In genomic region chr8:104569559-104569958, GRCm38 (mm10) we compare ENCODE assay signal across 9 mouse cellular contexts. TPM values are rescaled to one million over a fixed set of nuclear protein-coding genes. Genes with fewer than 3 reads are reported as not detected.
DNase-seq lines count a peak whose midpoint lies in the region; ATAC-seq and TF ChIP-seq lines count a peak whose summit lies in the region.
"Had no signal": no experiment of that assay in that cellular context is flagged by ENCODE, and none has a peak within 500 bp of the region (broad histone marks: within the 10 kb centered on the region; RNA-seq: fewer than 3 reads in every experiment).

No protein-coding gene starts in this region.

- H3K27me3 ChIP-seq in forebrain, embryonic 10.5 days (ENCODE audit: poor library complexity, severe bottlenecking): peaks cover 5% of the 10 kb centered on the region; the same call in 1 of the 2 replicates
- H3K27me3 ChIP-seq in forebrain, embryonic 13.5 days: 0 out of 2 replicates have a peak, but pooled peaks cover 2% of the 10 kb centered on the region
- H3K27me3 ChIP-seq in liver, embryonic 14.5 days (ENCODE audit: control insufficient read depth, insufficient read depth, low read length): no peaks in the 10 kb centered on the region
- H3K27me3 ChIP-seq in liver, embryonic 11.5 days (replicated peaks; ENCODE audit: control insufficient read depth, insufficient read depth, low read length): no peaks in the 10 kb centered on the region
- no peaks in the 10 kb centered on the region; the same call in 1 of the 2 replicates for H3K27me3 ChIP-seq in midbrain, embryonic 11.5 days (ENCODE audit: control insufficient read depth, insufficient read depth, low read length)

- no peak overlapping the region for H3K27ac ChIP-seq in forebrain, embryonic 10.5 days
- no peak overlapping the region for H3K27ac ChIP-seq in forebrain, embryonic 13.5 days
- no peak overlapping the region for H3K27ac ChIP-seq in liver, embryonic 14.5 days
- no peak overlapping the region for H3K27ac ChIP-seq in liver, embryonic 11.5 days (ENCODE audit: low read depth, low read length)
- H3K27ac ChIP-seq in midbrain, embryonic 11.5 days (ENCODE audit: low read depth, low read length): no peak overlapping the region

- H3K36me3 ChIP-seq in forebrain, embryonic 10.5 days (replicated peaks): no peaks in the 10 kb centered on the region
- H3K36me3 ChIP-seq in forebrain, embryonic 13.5 days (ENCODE audit: poor library complexity, severe bottlenecking): no peaks in the 10 kb centered on the region
- no peaks in the 10 kb centered on the region for H3K36me3 ChIP-seq in liver, embryonic 14.5 days (replicated peaks; ENCODE audit: control insufficient read depth, insufficient read depth, low read depth)
- no peaks in the 10 kb centered on the region for H3K36me3 ChIP-seq in liver, embryonic 11.5 days (ENCODE audit: control insufficient read depth, insufficient read depth, low read length)
- no peaks in the 10 kb centered on the region for H3K36me3 ChIP-seq in midbrain, embryonic 11.5 days (ENCODE audit: control insufficient read depth, insufficient read depth, low read length)

- 52% methylated on average over 1 of the region's 1 CpGs for WGBS in forebrain, embryonic 10.5 days
- WGBS in forebrain, embryonic 13.5 days: 52% methylated on average over 1 of the region's 1 CpGs
- WGBS in liver, embryonic 14.5 days (ENCODE audit: insufficient replicate concordance): 56% methylated on average over 1 of the region's 1 CpGs
- 47% methylated on average over 1 of the region's 1 CpGs for WGBS in liver, embryonic 11.5 days
- WGBS in midbrain, embryonic 11.5 days: 42% methylated on average over 1 of the region's 1 CpGs

- TF ChIP-seq EP300 in liver, embryonic 14.5 days (IDR thresholded peaks at IDR 0.05; ENCODE audit: low read depth): no peak

- H3K9me3 ChIP-seq in forebrain, embryonic 10.5 days: no peaks in the 10 kb centered on the region
- no peaks in the 10 kb centered on the region for H3K9me3 ChIP-seq in forebrain, embryonic 13.5 days (replicated peaks)
- H3K9me3 ChIP-seq in liver, embryonic 14.5 days (ENCODE audit: control insufficient read depth, low read length): no peaks in the 10 kb centered on the region
- no peaks in the 10 kb centered on the region for H3K9me3 ChIP-seq in liver, embryonic 11.5 days (ENCODE audit: control insufficient read depth, low read length)
- H3K9me3 ChIP-seq in midbrain, embryonic 11.5 days (ENCODE audit: control insufficient read depth, low read length): no peaks in the 10 kb centered on the region

- H3K4me3 ChIP-seq in forebrain, embryonic 10.5 days: no peak overlapping the region
- H3K4me3 ChIP-seq in forebrain, embryonic 13.5 days: no peak overlapping the region
- no peak overlapping the region for H3K4me3 ChIP-seq in liver, embryonic 14.5 days (ENCODE audit: insufficient read depth in 1 of 2, low read depth in 2 of 2, low read length in 2 of 2)
- H3K4me3 ChIP-seq in liver, embryonic 11.5 days (ENCODE audit: low read depth, low read length): no peak overlapping the region
- H3K4me3 ChIP-seq in midbrain, embryonic 11.5 days (ENCODE audit: low read depth, low read length): no peak overlapping the region

- H3K4me2 ChIP-seq in forebrain, embryonic 13.5 days: no peak overlapping the region
- H3K4me2 ChIP-seq in liver, embryonic 14.5 days (ENCODE audit: low read depth): no peak overlapping the region
- H3K4me2 ChIP-seq in liver, embryonic 11.5 days: no peak overlapping the region
- no peak overlapping the region for H3K4me2 ChIP-seq in midbrain, embryonic 11.5 days

- TF ChIP-seq CTCF in liver, embryonic 14.5 days (IDR thresholded peaks at IDR 0.05; ENCODE audit: low read depth): peak; percentile 28; the same call in 1 of the 2 replicates

- H3K9ac ChIP-seq in forebrain, embryonic 13.5 days: no peak overlapping the region
- no peak overlapping the region for H3K9ac ChIP-seq in liver, embryonic 14.5 days (replicated peaks)
- H3K9ac ChIP-seq in liver, embryonic 11.5 days (ENCODE audit: low read depth, low read length): no peak overlapping the region
- no peak overlapping the region for H3K9ac ChIP-seq in midbrain, embryonic 11.5 days (ENCODE audit: low read length)

- H3K4me1 ChIP-seq in forebrain, embryonic 10.5 days: peaks cover 8% of the 10 kb centered on the region
- peaks cover 6% of the 10 kb centered on the region for H3K4me1 ChIP-seq in forebrain, embryonic 13.5 days
- H3K4me1 ChIP-seq in liver, embryonic 14.5 days (replicated peaks; ENCODE audit: control insufficient read depth in 2 of 2, insufficient read depth in 2 of 2, low read length in 1 of 2): peaks cover 0 to 10% of the 10 kb centered on the region in 2 experiments; a peak in 2 of 4 replicates
- H3K4me1 ChIP-seq in liver, embryonic 11.5 days (replicated peaks; ENCODE audit: control insufficient read depth, insufficient read depth, low read length): 0 out of 2 replicates have a peak, but pooled peaks cover 3% of the 10 kb centered on the region
- 0 out of 2 replicates have a peak, but pooled peaks cover 2% of the 10 kb centered on the region for H3K4me1 ChIP-seq in midbrain, embryonic 11.5 days (ENCODE audit: control insufficient read depth, insufficient read depth, low read length)

- peak; percentile 22 for DNase-seq in forebrain, embryonic 10.5 days (ENCODE audit: extremely low spot score, low spot score)
- DNase-seq in liver, embryonic 14.5 days (ENCODE audit: low read depth in 3 of 3, low spot score in 3 of 3): no peak
- DNase-seq in liver, embryonic 11.5 days (ENCODE audit: low spot score): no peak
- DNase-seq in forelimb bud, embryonic 11.5 days (ENCODE audit: low read depth, low spot score): peak; percentile 11
- DNase-seq in retina, embryonic 14.5 days (ENCODE audit: low spot score): peak; percentile 61
- DNase-seq in B cell, adult 2 months: no peak
- no peak for DNase-seq in midbrain, embryonic 11.5 days (ENCODE audit: low spot score, missing footprints)

- no peak for ATAC-seq in forebrain, embryonic 13.5 days
- ATAC-seq in liver, embryonic 14.5 days (ENCODE audit: insufficient read depth): no peak
- no peak for ATAC-seq in liver, embryonic 11.5 days (replicated peaks; ENCODE audit: low FRiP score)
- no peak for ATAC-seq in midbrain, embryonic 11.5 days (ENCODE audit: low FRiP score)

RNA-seq across cellular contexts. Expression of gene Pdp2, which starts 21.7 kb away (rescaled TPM):
- polyA plus RNA-seq in forebrain, embryonic 10.5 days (2016; fragmentation: Nextera tagmentation; extraction: Ambion mirVana): 14.2 and 14.6 TPM in 2 replicates
- polyA plus RNA-seq in forebrain, embryonic 13.5 days (2015; fragmentation: Nextera tagmentation; extraction: Ambion mirVana): 15.2 and 17.2 TPM in 2 replicates
- 1.4 and 1.5 TPM in 2 replicates for polyA plus RNA-seq in liver, embryonic 14.5 days (2012; rRNA removed)
- 2.4 and 2.6 TPM in 2 replicates for polyA plus RNA-seq in liver, embryonic 14.5 days (2014; fragmentation: Nextera tagmentation; extraction: Ambion mirVana)
- 10.6 and 11.1 TPM in 2 replicates for polyA plus RNA-seq in liver, embryonic 11.5 days (2014; fragmentation: Nextera tagmentation; extraction: Ambion mirVana)
- polyA plus RNA-seq in midbrain, embryonic 11.5 days (2014; fragmentation: Nextera tagmentation; extraction: Ambion mirVana): 17.2 and 17.3 TPM in 2 replicates

RNA-seq across cellular contexts. Expression of gene Car7, which starts 35.1 kb away (rescaled TPM):
- 1.1 and 1.3 TPM in 2 replicates for polyA plus RNA-seq in forebrain, embryonic 10.5 days (2016; fragmentation: Nextera tagmentation; extraction: Ambion mirVana)
- 1.6 and 1.7 TPM in 2 replicates for polyA plus RNA-seq in forebrain, embryonic 13.5 days (2015; fragmentation: Nextera tagmentation; extraction: Ambion mirVana)
- polyA plus RNA-seq in liver, embryonic 14.5 days (2012; rRNA removed): 2.5 and 5.0 TPM in 2 replicates
- polyA plus RNA-seq in liver, embryonic 14.5 days (2014; fragmentation: Nextera tagmentation; extraction: Ambion mirVana): 5.0 and 11.2 TPM in 2 replicates
- 2.1 and 2.3 TPM in 2 replicates for polyA plus RNA-seq in liver, embryonic 11.5 days (2014; fragmentation: Nextera tagmentation; extraction: Ambion mirVana)
- polyA plus RNA-seq in midbrain, embryonic 11.5 days (2014; fragmentation: Nextera tagmentation; extraction: Ambion mirVana): 0.82 and 1.5 TPM in 2 replicates

RNA-seq across cellular contexts. Expression of gene Nae1, which starts 35.1 kb away (rescaled TPM):
- 133 and 146 TPM in 2 replicates for polyA plus RNA-seq in forebrain, embryonic 10.5 days (2016; fragmentation: Nextera tagmentation; extraction: Ambion mirVana)
- polyA plus RNA-seq in forebrain, embryonic 13.5 days (2015; fragmentation: Nextera tagmentation; extraction: Ambion mirVana): 113 and 115 TPM in 2 replicates
- polyA plus RNA-seq in liver, embryonic 14.5 days (2012; rRNA removed): 12.4 and 23.4 TPM in 2 replicates
- polyA plus RNA-seq in liver, embryonic 14.5 days (2014; fragmentation: Nextera tagmentation; extraction: Ambion mirVana): 36.4 and 37.5 TPM in 2 replicates
- polyA plus RNA-seq in liver, embryonic 11.5 days (2014; fragmentation: Nextera tagmentation; extraction: Ambion mirVana): 77.3 and 77.7 TPM in 2 replicates
- polyA plus RNA-seq in midbrain, embryonic 11.5 days (2014; fragmentation: Nextera tagmentation; extraction: Ambion mirVana): 138 and 148 TPM in 2 replicates

RNA-seq across cellular contexts. Expression of gene Cdh16, which starts 54.6 kb away (rescaled TPM):
- not detected in 2 replicates for polyA plus RNA-seq in forebrain, embryonic 10.5 days (2016; fragmentation: Nextera tagmentation; extraction: Ambion mirVana)
- not detected in 2 replicates for polyA plus RNA-seq in forebrain, embryonic 13.5 days (2015; fragmentation: Nextera tagmentation; extraction: Ambion mirVana)
- 0.01 and 0.02 TPM in 2 replicates for polyA plus RNA-seq in liver, embryonic 14.5 days (2012; rRNA removed)
- not detected in 2 replicates for polyA plus RNA-seq in liver, embryonic 14.5 days (2014; fragmentation: Nextera tagmentation; extraction: Ambion mirVana)
- 0.18 and 0.34 TPM in 2 replicates for polyA plus RNA-seq in liver, embryonic 11.5 days (2014; fragmentation: Nextera tagmentation; extraction: Ambion mirVana)
- polyA plus RNA-seq in midbrain, embryonic 11.5 days (2014; fragmentation: Nextera tagmentation; extraction: Ambion mirVana): not detected in 2 replicates

RNA-seq across cellular contexts. Expression of gene Terb1, which starts 59.8 kb away (rescaled TPM):
- 0.10 TPM in 2 replicates for polyA plus RNA-seq in forebrain, embryonic 10.5 days (2016; fragmentation: Nextera tagmentation; extraction: Ambion mirVana)
- 0.08 and 0.14 TPM in 2 replicates for polyA plus RNA-seq in forebrain, embryonic 13.5 days (2015; fragmentation: Nextera tagmentation; extraction: Ambion mirVana)
- not detected in 2 replicates for polyA plus RNA-seq in liver, embryonic 14.5 days (2012; rRNA removed)
- not detected in 2 replicates for polyA plus RNA-seq in liver, embryonic 14.5 days (2014; fragmentation: Nextera tagmentation; extraction: Ambion mirVana)
- 0.05 TPM in 1 of 2 replicates, not detected in the other for polyA plus RNA-seq in liver, embryonic 11.5 days (2014; fragmentation: Nextera tagmentation; extraction: Ambion mirVana)
- polyA plus RNA-seq in midbrain, embryonic 11.5 days (2014; fragmentation: Nextera tagmentation; extraction: Ambion mirVana): 0.18 and 0.21 TPM in 2 replicates
- polyA plus RNA-seq: myocyte had no signal

Comparison
In these comparisons a context has a peak if more than half of its experiments do, and no peak if none do; other contexts are left out.
1. DNase-seq: peak in forebrain, embryonic 10.5 days (single experiment), forelimb bud, embryonic 11.5 days (single experiment) and retina, embryonic 14.5 days (single experiment); none in liver, embryonic 14.5 days (0 of 3), liver, embryonic 11.5 days (single experiment), B cell, adult 2 months (0 of 2) and midbrain, embryonic 11.5 days (single experiment).